Mouse (Mus musculus) midbrain, embryonic 11.5 days (tissue): ENCODE data around the gene Epb41l3. TPM values are rescaled to one million over a fixed set of nuclear protein-coding genes. Genes with fewer than 3 reads are reported as not detected.

Experiments
- ATAC-seq: fragments of 200-750 bp; cut with Nextera tagmentation; 2 replicates; pipeline ENCODE4 v1.8.0; 2017; ENCODE audit warnings: moderate TSS enrichment, moderate library complexity; ENCODE audit not compliant: low FRiP score
- DNase-seq: peaks from one replicate; pipeline ENCODE4 v3.0.0; 2015; ENCODE audit warnings: low spot score; ENCODE audit errors: missing footprints
- H3K27ac ChIP-seq: fragments of 300-500 bp; sonication (generic); 2 replicates; pipeline ENCODE4 v1.5.1; 2014; ENCODE audit warnings: low read depth, low read length
- H3K27me3 ChIP-seq: fragments of 300-500 bp; sonication (generic); 2 replicates; pipeline ENCODE4 v1.6.1; 2014; ENCODE audit warnings: mild to moderate bottlenecking, low read length, moderate library complexity, mixed read lengths; ENCODE audit not compliant: control insufficient read depth, insufficient read depth
- H3K36me3 ChIP-seq: fragments of 300-500 bp; sonication (generic); 2 replicates; pipeline ENCODE4 v1.6.1; 2014; ENCODE audit warnings: mild to moderate bottlenecking, low read length, moderate library complexity, mixed read lengths; ENCODE audit not compliant: control insufficient read depth, insufficient read depth
- H3K4me1 ChIP-seq: fragments of 300-500 bp; sonication (generic); 2 replicates; pipeline ENCODE4 v1.6.1; 2014; ENCODE audit warnings: low read length; ENCODE audit not compliant: control insufficient read depth, insufficient read depth
- H3K4me2 ChIP-seq: fragments of 300-500 bp; sonication (generic); 2 replicates; pipeline ENCODE4 v1.6.1; 2014; ENCODE audit warnings: mild to moderate bottlenecking, moderate library complexity
- H3K4me3 ChIP-seq: fragments of 300-500 bp; sonication (generic); 2 replicates; pipeline ENCODE4 v1.5.1; 2014; ENCODE audit warnings: low read depth, low read length
- H3K9ac ChIP-seq: fragments of 300-500 bp; sonication (generic); 2 replicates; pipeline ENCODE4 v1.6.1; 2014; ENCODE audit warnings: low read length
- H3K9me3 ChIP-seq: fragments of 300-500 bp; sonication (generic); 2 replicates; pipeline ENCODE4 v1.6.1; 2016; ENCODE audit warnings: low read length; ENCODE audit not compliant: control insufficient read depth
- WGBS: fragments of 180-500 bp; shearing (Covaris S2); extraction: QIAGEN DNeasy Blood & Tissue Kit; methylation state at CpG from one replicate; pipeline ENCODE4 v1.1.7; 2014; 5-methylcytosine and 5-hydroxymethylcytosine counted together
- polyA plus RNA-seq: library from polyadenylated mRNA; unstranded; fragments of >200 nt; fragmentation: Nextera tagmentation; extraction: Ambion mirVana; gene quantifications from 2 replicates; pipeline ENCODE4 v1.2.1, GENCODE M21; 2014

The Epb41l3 gene
- polyA plus RNA-seq, 1 experiment from 2014 or later = 66.1 TPM

DNA sequence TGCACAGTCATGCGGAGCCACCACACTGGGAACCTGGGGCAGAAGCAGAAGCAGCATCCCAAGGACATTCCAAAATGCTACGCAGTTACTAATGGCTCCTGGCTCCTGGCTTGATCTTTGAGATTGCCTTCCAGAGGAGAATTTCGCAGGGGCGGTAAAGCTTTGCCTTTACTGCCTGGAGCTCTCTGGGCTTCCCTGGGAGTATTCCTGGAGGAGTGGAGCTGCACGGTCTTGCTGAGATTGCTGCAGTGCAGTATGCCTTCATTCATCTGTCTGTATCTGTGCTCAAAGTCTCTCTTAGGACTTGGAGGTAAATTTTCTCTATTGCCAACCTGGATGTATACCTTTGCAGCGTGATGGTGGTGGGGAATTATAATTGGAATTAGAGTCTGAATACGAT is 52.0 kb downstream of the Epb41l3 start:
- H3K27ac ChIP-seq = no peak overlapping the region
- peaks cover 8% of the 10 kb centered on the region; the same call in 1 of the 2 replicates for H3K4me1 ChIP-seq
- H3K36me3 ChIP-seq = no peaks in the 10 kb centered on the region
- H3K4me3 ChIP-seq = no peak overlapping the region
- no peak for DNase-seq
- H3K9ac ChIP-seq = no peak overlapping the region
- H3K9me3 ChIP-seq = no peaks in the 10 kb centered on the region
- H3K27me3 ChIP-seq = no peaks in the 10 kb centered on the region
- 85% methylated on average over 7 of the region's 7 CpGs for WGBS
- no peak overlapping the region for H3K4me2 ChIP-seq
- ATAC-seq = no peak

DNA sequence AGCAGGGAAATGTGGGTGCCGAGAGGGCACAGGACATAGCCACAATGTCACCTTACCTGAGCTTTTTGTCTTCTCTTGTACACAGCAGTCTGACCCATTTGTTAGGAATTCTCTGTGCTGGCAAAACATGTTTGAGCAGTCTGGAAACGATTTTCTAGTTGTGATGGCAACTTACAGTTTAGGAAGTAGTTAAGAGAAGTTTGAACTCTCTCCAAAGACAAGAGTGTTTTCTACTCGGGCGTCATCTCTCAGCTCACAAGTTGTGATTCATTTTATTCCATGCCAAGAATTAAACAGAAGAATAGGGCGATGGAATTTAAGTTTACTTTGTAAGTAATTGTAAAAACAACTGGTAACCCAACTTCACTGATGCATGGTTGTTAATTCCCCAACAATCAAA is 52.5 kb downstream of the Epb41l3 start:
- no peak for ATAC-seq
- H3K4me3 ChIP-seq = no peak overlapping the region
- no peak overlapping the region for H3K27ac ChIP-seq
- peaks cover 8% of the 10 kb centered on the region; the same call in 1 of the 2 replicates for H3K4me1 ChIP-seq
- no peak for DNase-seq
- no peaks in the 10 kb centered on the region for H3K27me3 ChIP-seq
- H3K4me2 ChIP-seq = no peak overlapping the region
- no peak overlapping the region for H3K9ac ChIP-seq
- 81% methylated on average over 5 of the region's 5 CpGs for WGBS
- no peaks in the 10 kb centered on the region for H3K36me3 ChIP-seq
- no peaks in the 10 kb centered on the region for H3K9me3 ChIP-seq

GRCm38 (mm10) chr17:69129434-69129833 is 54.0 kb downstream of the Epb41l3 start:
- no peaks in the 10 kb centered on the region for H3K36me3 ChIP-seq
- peak; percentile 65; the same call in 1 of the 2 replicates for ATAC-seq
- DNase-seq = no peak
- H3K4me3 ChIP-seq = no peak overlapping the region
- H3K9me3 ChIP-seq = no peaks in the 10 kb centered on the region
- H3K9ac ChIP-seq = no peak overlapping the region
- H3K4me1 ChIP-seq = peaks cover 8% of the 10 kb centered on the region; the same call in 1 of the 2 replicates
- no peak overlapping the region for H3K27ac ChIP-seq
- WGBS = 30% methylated on average over 6 of the region's 6 CpGs
- no peaks in the 10 kb centered on the region for H3K27me3 ChIP-seq
- no peak overlapping the region for H3K4me2 ChIP-seq

DNA sequence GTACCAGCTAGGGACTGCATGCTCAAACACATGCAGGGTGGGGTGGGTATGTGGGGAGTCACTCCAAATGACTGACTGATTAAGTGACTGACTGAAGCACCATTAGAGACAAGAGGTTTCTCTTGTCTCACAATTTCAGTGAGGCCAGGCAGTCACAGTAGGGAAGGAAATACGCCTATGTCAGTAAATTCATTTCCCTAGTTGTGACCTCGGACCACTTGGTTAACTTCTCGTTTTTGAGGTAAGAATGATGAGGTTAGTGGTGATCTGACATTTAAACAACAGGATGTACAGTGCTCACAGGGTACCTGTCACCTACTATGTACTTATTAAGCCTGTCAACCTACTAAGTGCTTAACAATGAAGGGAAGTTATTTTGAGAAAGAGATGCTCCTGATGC is 67.5 kb downstream of the Epb41l3 start:
- no peak overlapping the region for H3K27ac ChIP-seq
- H3K9me3 ChIP-seq = no peaks in the 10 kb centered on the region
- no peaks in the 10 kb centered on the region for H3K4me1 ChIP-seq
- H3K27me3 ChIP-seq = no peaks in the 10 kb centered on the region
- WGBS = 89% methylated on average over 3 of the region's 3 CpGs
- DNase-seq (no peak), ATAC-seq (no peak)
- H3K9ac ChIP-seq = no peak overlapping the region
- no peaks in the 10 kb centered on the region for H3K36me3 ChIP-seq
- H3K4me3 ChIP-seq = no peak overlapping the region
- H3K4me2 ChIP-seq = no peak overlapping the region

GRCm38 (mm10) chr17:69150826-69151225 is 75.3 kb downstream of the Epb41l3 start:
- ATAC-seq (no peak), DNase-seq (no peak)
- Histone ChIP-seq H3K4me2 (no peak overlapping the region), H3K4me3 (no peak overlapping the region), H3K9me3 (no peaks in the 10 kb centered on the region), H3K4me1 (no peaks in the 10 kb centered on the region), H3K27me3 (no peaks in the 10 kb centered on the region), H3K27ac (no peak overlapping the region), H3K9ac (no peak overlapping the region), H3K36me3 (no peaks in the 10 kb centered on the region)

- Histone ChIP-seq H3K4me3 (no peak overlapping the region), H3K36me3 (no peaks in the 10 kb centered on the region), H3K27me3 (no peaks in the 10 kb centered on the region), H3K4me2 (no peak overlapping the region), H3K9me3 (no peaks in the 10 kb centered on the region), H3K4me1 (0 out of 2 replicates have a peak, but pooled peaks cover 1% of the 10 kb centered on the region), H3K27ac (no peak overlapping the region), H3K9ac (no peak overlapping the region)
- 49% methylated on average over 3 of the region's 3 CpGs for WGBS
- DNase-seq (no peak), ATAC-seq (no peak)
Measured at GRCm38 (mm10) chr17:69151281-69151680, 75.8 kb downstream of the Epb41l3 start.

DNA sequence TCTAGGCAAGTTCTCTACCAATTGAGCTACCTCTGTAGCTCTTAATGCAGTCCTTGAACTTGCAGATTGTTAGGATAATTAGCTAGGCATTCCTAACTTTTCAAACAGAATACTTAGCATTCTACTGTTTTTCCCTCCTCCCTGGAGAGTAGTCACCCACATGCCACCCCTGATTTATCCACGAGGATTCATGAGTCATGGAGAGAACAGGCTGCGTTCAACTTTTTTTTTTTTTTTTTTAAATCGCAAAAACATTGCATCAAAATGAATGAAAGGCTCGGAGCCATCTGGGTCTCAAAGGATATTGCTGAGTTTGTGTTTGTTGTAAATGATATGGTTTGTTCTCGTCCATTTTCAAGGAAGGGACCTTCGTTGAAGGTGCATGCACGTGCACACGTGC is 79.6 kb downstream of the Epb41l3 start:
- 90% methylated on average over 8 of the region's 8 CpGs for WGBS

DNA sequence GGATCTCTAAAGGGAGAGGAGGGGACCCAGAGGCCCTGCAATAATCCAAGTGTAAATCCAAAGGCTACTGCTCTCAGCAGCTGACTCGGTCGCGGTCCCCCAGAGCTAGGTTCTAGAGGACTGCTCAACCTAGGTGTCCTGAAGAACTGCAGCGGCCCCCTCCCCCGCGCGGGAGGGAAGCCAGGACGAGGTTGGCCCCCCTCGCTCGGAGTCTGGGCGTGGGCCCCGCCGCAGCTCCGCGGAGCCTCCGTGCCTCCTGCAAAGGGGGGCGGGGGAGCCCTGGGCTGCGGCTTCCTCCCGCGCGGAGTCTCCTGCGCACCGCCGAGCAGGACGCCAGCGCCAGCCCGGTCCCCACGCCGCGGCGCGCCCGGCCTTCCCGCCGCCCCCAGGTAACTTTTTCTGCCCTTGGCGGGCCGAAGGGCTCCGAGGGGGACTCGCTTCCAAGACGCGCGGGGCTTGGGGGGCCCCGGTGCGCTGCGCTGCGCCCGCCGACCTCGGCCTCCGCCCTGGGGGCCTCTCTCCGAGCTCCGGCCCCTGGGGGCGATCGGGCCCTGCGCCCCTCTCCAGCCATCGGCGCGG is 81.1 kb downstream of the Epb41l3 start:
- no peak overlapping the region for H3K27ac ChIP-seq
- no peaks in the 10 kb centered on the region for H3K9me3 ChIP-seq
- ATAC-seq (peak; percentile 88), DNase-seq (peak; percentile 96)
- H3K27me3 ChIP-seq = no peaks in the 10 kb centered on the region
- peaks cover 5% of the 10 kb centered on the region for H3K4me1 ChIP-seq
- peak overlapping the region; percentile 89 for H3K4me3 ChIP-seq
- under 1% methylated on average over 53 of the region's 58 CpGs for WGBS
- H3K36me3 ChIP-seq = no peaks in the 10 kb centered on the region
- peak overlapping the region; percentile 90 for H3K4me2 ChIP-seq
- peak overlapping the region; percentile 91 for H3K9ac ChIP-seq

More for the DNA sequence above, 79.6 kb downstream of the Epb41l3 start:
- ATAC-seq (no peak), DNase-seq (no peak)
- Histone ChIP-seq H3K36me3 (no peaks in the 10 kb centered on the region), H3K4me3 (no peak overlapping the region), H3K4me2 (no peak overlapping the region), H3K9me3 (no peaks in the 10 kb centered on the region), H3K9ac (no peak overlapping the region), H3K4me1 (peaks cover 5% of the 10 kb centered on the region), H3K27ac (no peak overlapping the region), H3K27me3 (no peaks in the 10 kb centered on the region)

GRCm38 (mm10) chr17:69157101-69157808 is 81.8 kb downstream of the Epb41l3 start:
- H3K36me3 ChIP-seq = no peaks in the 10 kb centered on the region
- H3K27me3 ChIP-seq = no peaks in the 10 kb centered on the region
- peaks cover 5% of the 10 kb centered on the region for H3K4me1 ChIP-seq
- under 1% methylated on average over 55 of the region's 66 CpGs for WGBS
- H3K27ac ChIP-seq = no peak overlapping the region
- peak; percentile 95 for DNase-seq
- ATAC-seq = peak; percentile 63
- H3K4me2 ChIP-seq = peak overlapping the region; percentile 90
- peak overlapping the region; percentile 89 for H3K4me3 ChIP-seq
- no peaks in the 10 kb centered on the region for H3K9me3 ChIP-seq
- H3K9ac ChIP-seq = peak overlapping the region; percentile 91
